Mouse (Mus musculus) CH12.LX (cell line): ENCODE measurements around the gene Polr1d. TPM values are rescaled to one million over a fixed set of nuclear protein-coding genes. Genes with fewer than 3 reads are reported as not detected.

Source experiments
- DNase-seq: peaks from one replicate; pipeline ENCODE4 v3.0.0-alpha.2; 2013; ENCODE audit errors: extremely low read depth
- H3K27ac ChIP-seq: 2 replicates; pipeline ENCODE4 v1.5.1; 2012; ENCODE audit warnings: low read depth, mild to moderate bottlenecking, control low read depth, moderate library complexity; ENCODE audit not compliant: insufficient read depth
- H3K27me3 ChIP-seq: replicated peaks from 2 replicates; pipeline ENCODE3; 2012; ENCODE audit warnings: inconsistent platforms
- H3K36me3 ChIP-seq, 2 experiments: replicated peaks in 1 of 2; 2 replicates each; pipeline versions ENCODE3 to v1.6.1; 2012; ENCODE audit warnings: inconsistent platforms in 1 of 2, low read length in 1 of 2, mild to moderate bottlenecking in 1 of 2, mixed read lengths in 1 of 2, moderate library complexity in 1 of 2; ENCODE audit not compliant: control insufficient read depth in 1 of 2, insufficient read depth in 1 of 2
- H3K4me1 ChIP-seq, 2 experiments: 2 replicates each; pipeline ENCODE4 v1.6.1; 2012; ENCODE audit warnings: inconsistent platforms in 1 of 2, moderate library complexity in 1 of 2; ENCODE audit not compliant: insufficient read depth in 2 of 2, control insufficient read depth in 1 of 2
- H3K4me2 ChIP-seq: 2 replicates; pipeline ENCODE4 v1.6.1; 2012; ENCODE audit warnings: low read depth, mild to moderate bottlenecking, control low read depth; ENCODE audit not compliant: poor library complexity, insufficient read depth, severe bottlenecking
- H3K4me3 ChIP-seq, 3 experiments: fragments of 150-350 bp in 1 of 3; sonication (generic) in 1 of 3; replicated peaks in 1 of 3; 2 replicates each; pipeline versions ENCODE3 to v1.5.1; 2011 to 2012; ENCODE audit warnings: low read depth in 2 of 3, low read length in 2 of 3, mild to moderate bottlenecking in 2 of 3, moderate library complexity in 2 of 3, control low read depth in 1 of 3, improper control_type of control experiment in 1 of 3, inconsistent platforms in 1 of 3, mixed read lengths in 1 of 3; ENCODE audit not compliant: poor library complexity in 1 of 3
- H3K79me2 ChIP-seq: replicated peaks from 2 replicates; pipeline ENCODE4 v1.6.1; 2012; ENCODE audit warnings: mild to moderate bottlenecking, moderate library complexity; ENCODE audit not compliant: control insufficient read depth, poor library complexity, insufficient read depth, severe bottlenecking; ENCODE audit errors: extremely low read depth
- H3K9ac ChIP-seq: 2 replicates; pipeline ENCODE4 v1.6.1; 2012; ENCODE audit warnings: low read depth, mild to moderate bottlenecking, control low read depth, moderate library complexity; ENCODE audit not compliant: insufficient read depth
- H3K9me3 ChIP-seq: replicated peaks from 2 replicates; pipeline ENCODE3; 2012; ENCODE audit warnings: low read length, inconsistent platforms, mixed read lengths
- BHLHE40 ChIP-seq: IDR thresholded peaks from 2 replicates; pipeline ENCODE4 v1.6.1; 2011; ENCODE audit warnings: mild to moderate bottlenecking, low read depth, low read length, improper control_type of control experiment
- CHD1 ChIP-seq: IDR thresholded peaks from 2 replicates; pipeline ENCODE4 v1.6.1; 2012; ENCODE audit warnings: low read depth, low read length, improper control_type of control experiment, inconsistent platforms
- CHD2 ChIP-seq: IDR thresholded peaks from 2 replicates; pipeline ENCODE4 v1.6.1; 2011; ENCODE audit warnings: low read length, improper control_type of control experiment
- CTCF ChIP-seq, 2 experiments: IDR thresholded peaks in 1 of 2; conservative IDR thresholded peaks in 1 of 2; 2 replicates each; pipeline ENCODE4 v1.5.1; 2011 to 2012; ENCODE audit warnings: low read depth in 2 of 2, low read length in 2 of 2, improper control_type of control experiment in 1 of 2, inconsistent platforms in 1 of 2, mild to moderate bottlenecking in 1 of 2, moderate library complexity in 1 of 2
- E2F4 ChIP-seq: IDR thresholded peaks from 2 replicates; pipeline ENCODE4 v1.6.1; 2011; ENCODE audit warnings: low read depth, low read length, improper control_type of control experiment; ENCODE audit not compliant: insufficient replicate concordance
- ELF1 ChIP-seq: IDR thresholded peaks from 2 replicates; pipeline ENCODE4 v1.6.1; 2014; ENCODE audit warnings: low read depth, mild to moderate bottlenecking, inconsistent platforms, low read length, improper control_type of control experiment
- EP300 ChIP-seq: IDR thresholded peaks from 2 replicates; pipeline ENCODE4 v1.6.1; 2011; ENCODE audit warnings: low read length, improper control_type of control experiment
- ETS1 ChIP-seq: conservative IDR thresholded peaks from 2 replicates; pipeline ENCODE4 v1.6.1; 2012; ENCODE audit warnings: low read depth, mild to moderate bottlenecking, inconsistent platforms, low read length, improper control_type of control experiment, moderate library complexity
- GABPA ChIP-seq: IDR thresholded peaks from 2 replicates; pipeline ENCODE4 v1.6.1; 2012; ENCODE audit warnings: low read depth, low read length, improper control_type of control experiment, inconsistent platforms; ENCODE audit not compliant: insufficient replicate concordance
- HCFC1 ChIP-seq: IDR thresholded peaks from 2 replicates; pipeline ENCODE4 v1.6.1; 2012; ENCODE audit warnings: low read depth, mild to moderate bottlenecking, inconsistent platforms, low read length, improper control_type of control experiment
- IRF4 ChIP-seq: IDR thresholded peaks from 2 replicates; pipeline ENCODE4 v1.6.1; 2014; ENCODE audit warnings: low read depth, mild to moderate bottlenecking, inconsistent platforms, low read length, improper control_type of control experiment
- JUN ChIP-seq: IDR thresholded peaks from 2 replicates; pipeline ENCODE4 v1.6.1; 2011; ENCODE audit warnings: low read depth, mild to moderate bottlenecking, low read length, improper control_type of control experiment, moderate library complexity; ENCODE audit not compliant: insufficient read depth
- JUND ChIP-seq: conservative IDR thresholded peaks from 2 replicates; pipeline ENCODE4 v1.6.1; 2011; ENCODE audit warnings: low read depth, low read length, improper control_type of control experiment
- KAT2A ChIP-seq: IDR thresholded peaks from 2 replicates; pipeline ENCODE4 v1.6.1; 2012; ENCODE audit warnings: low read length, improper control_type of control experiment, inconsistent platforms; ENCODE audit not compliant: insufficient replicate concordance
- MAFK ChIP-seq: IDR thresholded peaks from 2 replicates; pipeline ENCODE4 v1.6.1; 2011; ENCODE audit warnings: low read length, improper control_type of control experiment; ENCODE audit not compliant: insufficient replicate concordance
- MAX ChIP-seq: IDR thresholded peaks from 2 replicates; pipeline ENCODE4 v1.6.1; 2011; ENCODE audit warnings: low read length, improper control_type of control experiment
- MAZ ChIP-seq: IDR thresholded peaks from 2 replicates; pipeline ENCODE4 v1.6.1; 2012; ENCODE audit warnings: low read depth, mild to moderate bottlenecking, inconsistent platforms, low read length, improper control_type of control experiment, moderate library complexity
- MEF2A ChIP-seq: IDR thresholded peaks from 2 replicates; pipeline ENCODE4 v1.6.1; 2014; ENCODE audit warnings: low read depth, mild to moderate bottlenecking, inconsistent platforms, low read length, improper control_type of control experiment, borderline replicate concordance
- MXI1 ChIP-seq: IDR thresholded peaks from 2 replicates; pipeline ENCODE4 v1.6.1; 2011; ENCODE audit warnings: mild to moderate bottlenecking, low read depth, low read length, improper control_type of control experiment
- MYC ChIP-seq: IDR thresholded peaks from 2 replicates; pipeline ENCODE4 v1.6.1; 2011; ENCODE audit warnings: low read depth, mild to moderate bottlenecking, improper control_type of control experiment, low read length
- NELFE ChIP-seq: IDR thresholded peaks from 2 replicates; pipeline ENCODE4 v1.6.1; 2011; ENCODE audit warnings: low read depth, low read length, improper control_type of control experiment
- NRF1 ChIP-seq: IDR thresholded peaks from 2 replicates; pipeline ENCODE4 v1.6.1; 2014; ENCODE audit warnings: low read depth, mild to moderate bottlenecking, inconsistent platforms, low read length, improper control_type of control experiment, moderate library complexity
- PAX5 ChIP-seq: IDR thresholded peaks from 2 replicates; pipeline ENCODE4 v1.6.1; 2012; ENCODE audit warnings: low read length, inconsistent platforms, mixed read lengths
- POLR2A ChIP-seq: IDR thresholded peaks from 2 replicates; pipeline ENCODE4 v1.6.1; 2011; ENCODE audit warnings: low read depth, mild to moderate bottlenecking, improper control_type of control experiment, low read length
- POLR2AphosphoS2 ChIP-seq: IDR thresholded peaks from 2 replicates; pipeline ENCODE4 v1.6.1; 2011; ENCODE audit warnings: low read depth, low read length, improper control_type of control experiment
- RAD21 ChIP-seq: IDR thresholded peaks from 2 replicates; pipeline ENCODE4 v1.6.1; 2011; ENCODE audit warnings: low read depth, mild to moderate bottlenecking, low read length, improper control_type of control experiment, moderate library complexity
- RCOR1 ChIP-seq: conservative IDR thresholded peaks from 2 replicates; pipeline ENCODE4 v1.6.1; 2012; ENCODE audit warnings: low read depth, mild to moderate bottlenecking, inconsistent platforms, low read length, improper control_type of control experiment
- SIN3A ChIP-seq: IDR thresholded peaks from 2 replicates; pipeline ENCODE4 v1.6.1; 2012; ENCODE audit warnings: low read length, improper control_type of control experiment, inconsistent platforms
- SMC3 ChIP-seq: IDR thresholded peaks from 2 replicates; pipeline ENCODE4 v1.6.1; 2011; ENCODE audit warnings: low read depth, low read length, improper control_type of control experiment
- TBP ChIP-seq: conservative IDR thresholded peaks from 2 replicates; pipeline ENCODE4 v1.6.1; 2011; ENCODE audit warnings: low read depth, low read length, improper control_type of control experiment
- TCF12 ChIP-seq: IDR thresholded peaks from 2 replicates; pipeline ENCODE4 v1.6.1; 2014; ENCODE audit warnings: low read depth, mild to moderate bottlenecking, inconsistent platforms, low read length, improper control_type of control experiment
- UBTF ChIP-seq: IDR thresholded peaks from 2 replicates; pipeline ENCODE4 v1.6.1; 2012; ENCODE audit warnings: low read depth, mild to moderate bottlenecking, inconsistent platforms, low read length, improper control_type of control experiment, moderate library complexity
- USF1 ChIP-seq: IDR thresholded peaks from 2 replicates; pipeline ENCODE4 v1.6.1; 2014; ENCODE audit warnings: low read depth, mild to moderate bottlenecking, inconsistent platforms, low read length, improper control_type of control experiment
- USF2 ChIP-seq: conservative IDR thresholded peaks from 2 replicates; pipeline ENCODE4 v1.6.1; 2011; ENCODE audit warnings: low read depth, low read length, improper control_type of control experiment
- ZC3H11A ChIP-seq: IDR thresholded peaks from 2 replicates; pipeline ENCODE4 v1.6.1; 2012; ENCODE audit warnings: low read depth, mild to moderate bottlenecking, inconsistent platforms, low read length, improper control_type of control experiment
- ZKSCAN1 ChIP-seq: IDR thresholded peaks from 2 replicates; pipeline ENCODE4 v1.6.1; 2012; ENCODE audit warnings: low read depth, inconsistent platforms, low read length, improper control_type of control experiment, borderline replicate concordance
- ZNF384 ChIP-seq: IDR thresholded peaks from 2 replicates; pipeline ENCODE4 v1.6.1; 2012; ENCODE audit warnings: low read depth, low read length, improper control_type of control experiment, inconsistent platforms
- dilution Hi-C: fragments of 300-500 bp; cut with MboI; formaldehyde crosslinking; loops from 2 replicates; pipeline ENCODE4 v1.14.3; 2020; ENCODE audit warnings: low sequenced_read_pairs; ENCODE audit not compliant: extremely low pct_unique_long_range_greater_than_20kb, extremely low pct_ligation_motif_present
- in situ Hi-C: fragments of 300-500 bp; cut with MboI; formaldehyde crosslinking; loops from 3 replicates; pipeline ENCODE4 v1.14.3; 2019; ENCODE audit warnings: low sequenced_read_pairs, low pct_ligation_motif_present, low pct_unique_long_range_greater_than_20kb, mixed read lengths
- polyA plus RNA-seq: library from polyadenylated mRNA; unstranded; fragments of >175 nt; gene quantifications from 2 replicates; pipeline ENCODE4 v1.2.1, GENCODE M21; 2012; ENCODE audit warnings: low read depth; ENCODE audit not compliant: insufficient read length
- total RNA-seq, 2 experiments: library from RNA; depleted of rRNA; stranded (reverse); fragments of 300-350 nt in 1 of 2; fragments of >200 nt in 1 of 2; gene quantifications; 2 replicates each; pipeline ENCODE4 v1.2.3; 2012 to 2014

Polr1d gene
- total and polyA plus RNA-seq, 3 experiments, result 293 to 354 (median 300) TPM

- H3K36me3 ChIP-seq, result peaks cover 0 to 5% of the 10 kb centered on the region in 2 experiments
- H3K4me3 ChIP-seq, result peak overlapping the region; percentile 46 to 79 (median 61)
- peak overlapping the region; percentile 93 for H3K9ac ChIP-seq
- H3K27me3 ChIP-seq, result no peaks in the 10 kb centered on the region
- dilution Hi-C loops, result no loop called here
- no peaks in the 10 kb centered on the region for H3K9me3 ChIP-seq
- peaks cover 3 to 69% of the 10 kb centered on the region in 2 experiments; a peak in 3 of 4 replicates for H3K4me1 ChIP-seq
- peak overlapping the region; percentile 98 for H3K4me2 ChIP-seq
- peak; percentile 92 for DNase-seq
- peaks cover 77% of the 10 kb centered on the region for H3K79me2 ChIP-seq
- no peak for TF ChIP-seq POLR2AphosphoS2
- TF ChIP-seq RCOR1, result peak; percentile 86
- no peak for TF ChIP-seq ZC3H11A
- TF ChIP-seq ETS1, result peak; percentile 100
- no peak for TF ChIP-seq GABPA
- peak; percentile 32; the same call in 1 of the 2 replicates for TF ChIP-seq ZNF384
- peak; percentile 98 for TF ChIP-seq EP300
- TF ChIP-seq ELF1, result no peak
- TF ChIP-seq E2F4, result 0 out of 2 replicates have a peak, but pooled peaks have one; percentile 77
- no peak for TF ChIP-seq NRF1
- peak; percentile 8 for TF ChIP-seq RAD21
- no peak; the same call in 1 of the 2 replicates for TF ChIP-seq MXI1
- peak; percentile 91 for TF ChIP-seq SIN3A
- TF ChIP-seq JUN, result peak; percentile 99
- TF ChIP-seq UBTF, result no peak
- TF ChIP-seq KAT2A, result peak; percentile 75
- TF ChIP-seq IRF4, result peak; percentile 88
- TF ChIP-seq CTCF (conservative IDR thresholded peaks at IDR 0.05 in 1 of 2, IDR thresholded peaks at IDR 0.05 in 1 of 2; ENCODE audit: low read depth in 2 of 2, low read length in 2 of 2), result 0 out of 4 replicates have a peak, but pooled peaks of 1 of the 2 experiments have one; percentile 28
- TF ChIP-seq HCFC1, result peak; percentile 43
- TF ChIP-seq MYC, result peak; percentile 86; the same call in 1 of the 2 replicates
- 0 out of 2 replicates have a peak, but pooled peaks have one; percentile 10 for TF ChIP-seq NELFE
- TF ChIP-seq USF2, result no peak
- TF ChIP-seq PAX5, result no peak
- peak; percentile 75 for TF ChIP-seq TBP
- peak; percentile 98 for TF ChIP-seq JUND
- TF ChIP-seq CHD1, result peak; percentile 77; the same call in 1 of the 2 replicates
- no peak for TF ChIP-seq ZKSCAN1
- TF ChIP-seq MEF2A, result peak; percentile 99
- no peak for TF ChIP-seq USF1
- TF ChIP-seq MAZ, result peak; percentile 81
- TF ChIP-seq MAX, result peak; percentile 80
- TF ChIP-seq BHLHE40, result peak; percentile 92
- peak; percentile 90 for TF ChIP-seq TCF12
- no peak for TF ChIP-seq POLR2A
- peak; percentile 85 for TF ChIP-seq CHD2
- peak; percentile 93 for TF ChIP-seq MAFK
- TF ChIP-seq SMC3, result 0 out of 2 replicates have a peak, but pooled peaks have one; percentile 14
- TF ChIP-seq, all 38 proteins: peak for 25
- in situ Hi-C loops, result no loop called here
- peak overlapping the region; percentile 93 for H3K27ac ChIP-seq
These were observed 19.0 kb upstream of the Polr1d start for GRCm38 (mm10) chr5:147057626-147058414.
